Mouse (Mus musculus): ENCODE results near the gene AC109138.7.

DNA sequence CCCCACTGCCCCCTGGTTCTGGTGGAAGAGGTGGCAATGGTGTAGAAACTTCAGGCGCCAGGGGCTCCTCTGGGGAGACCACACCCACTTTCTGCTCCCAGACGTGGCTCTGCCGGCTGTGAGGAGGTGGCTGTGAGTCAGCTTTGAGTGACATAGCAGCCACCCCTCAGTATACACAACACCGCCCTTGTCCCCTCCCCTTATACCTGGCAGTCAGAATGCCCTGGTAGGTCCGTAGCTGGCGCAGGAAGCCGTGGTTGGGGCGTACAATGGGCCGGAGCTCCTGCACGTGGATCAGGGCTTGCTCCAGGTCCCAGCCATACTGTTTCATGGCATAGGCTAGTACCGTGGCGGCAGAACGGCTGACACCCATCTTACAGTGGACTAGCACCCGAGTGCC lies 49.5 kb downstream of the AC109138.7 start:
- TF ChIP-seq CTCF (IDR thresholded peaks at IDR 0.05), result no peak
- TF ChIP-seq POLR2A (IDR thresholded peaks at IDR 0.05; ENCODE audit: insufficient read depth, low read depth, low read length), result no peak
- TF ChIP-seq EP300 (IDR thresholded peaks at IDR 0.05; ENCODE audit: insufficient read depth, low read depth, low read length), result no peak
